24 mouse cellular contexts compared by ENCODE assay signal in genomic region chr8:89028156-89028555, GRCm38 (mm10). TPM values are rescaled to one million over a fixed set of nuclear protein-coding genes. Genes with fewer than 3 reads are reported as not detected.
A peak's percentile ranks its signal among the peaks of the same experiment; 100 is the strongest.
DNase-seq lines count a peak whose midpoint lies in the region; ATAC-seq lines count a peak whose summit lies in the region.
"Had no signal": no experiment of that assay in that cellular context is flagged by ENCODE, and none has a peak within 500 bp of the region (broad histone marks: within the 10 kb centered on the region; RNA-seq: fewer than 3 reads in every experiment).

No protein-coding gene starts in this region.

- no peak overlapping the region for H3K9ac ChIP-seq in limb, embryonic 12.5 days (replicated peaks)
- no peak overlapping the region for H3K9ac ChIP-seq in neural tube, embryonic 15.5 days (replicated peaks)
- H3K9ac ChIP-seq: embryonic facial prominence, embryonic 13.5 days; forebrain, embryonic 12.5 days; heart, embryonic 15.5 days; hindbrain, embryonic 14.5 days had no signal

- 49% methylated on average over 12 of the region's 12 CpGs for WGBS in heart, embryonic 10.5 days
- 63% methylated on average over 12 of the region's 12 CpGs for WGBS in limb, embryonic 12.5 days
- 61% methylated on average over 12 of the region's 12 CpGs for WGBS in limb, embryonic 10.5 days
- WGBS in neural tube, embryonic 15.5 days, result 43% methylated on average over 12 of the region's 12 CpGs

- peaks cover 33% of the 10 kb centered on the region for H3K4me1 ChIP-seq in heart, embryonic 10.5 days
- H3K4me1 ChIP-seq in limb, embryonic 12.5 days (replicated peaks), result peaks cover 55% of the 10 kb centered on the region
- H3K4me1 ChIP-seq in limb, embryonic 10.5 days, result peaks cover 44% of the 10 kb centered on the region
- peaks cover 28% of the 10 kb centered on the region for H3K4me1 ChIP-seq in neural tube, embryonic 15.5 days

- no peak overlapping the region for H3K4me2 ChIP-seq in limb, embryonic 12.5 days
- H3K4me2 ChIP-seq in neural tube, embryonic 15.5 days, result peak overlapping the region; percentile 18; the same call in 1 of the 2 replicates
- H3K4me2 ChIP-seq: embryonic facial prominence, embryonic 13.5 days; forebrain, embryonic 12.5 days; heart, embryonic 11.5 days; heart, embryonic 15.5 days; hindbrain, embryonic 14.5 days had no signal

- H3K27me3 ChIP-seq in heart, embryonic 10.5 days (ENCODE audit: insufficient read depth, poor library complexity, severe bottlenecking), result peaks cover 28% of the 10 kb centered on the region
- peaks cover 40% of the 10 kb centered on the region for H3K27me3 ChIP-seq in limb, embryonic 12.5 days
- H3K27me3 ChIP-seq in limb, embryonic 10.5 days (ENCODE audit: low read depth, poor library complexity, severe bottlenecking), result peaks cover 51% of the 10 kb centered on the region
- H3K27me3 ChIP-seq in neural tube, embryonic 15.5 days (replicated peaks), result 0 out of 2 replicates have a peak, but pooled peaks cover 12% of the 10 kb centered on the region

- H3K9me3 ChIP-seq in heart, embryonic 10.5 days, result no peaks in the 10 kb centered on the region
- H3K9me3 ChIP-seq in limb, embryonic 12.5 days, result no peaks in the 10 kb centered on the region
- no peaks in the 10 kb centered on the region for H3K9me3 ChIP-seq in limb, embryonic 10.5 days (replicated peaks)
- no peaks in the 10 kb centered on the region for H3K9me3 ChIP-seq in neural tube, embryonic 15.5 days (replicated peaks)
- H3K9me3 ChIP-seq: embryonic facial prominence, embryonic 13.5 days; forebrain, embryonic 12.5 days; heart, embryonic 15.5 days; hindbrain, embryonic 10.5 days had no signal

- intact Hi-C loops in heart, postnatal 36 days (cut with DNase I), result no loop called here

- DNase-seq in heart, embryonic 10.5 days (ENCODE audit: low spot score), result no peak
- DNase-seq in heart, postnatal 36 days, result no peak
- DNase-seq in limb, embryonic 10.5 days (ENCODE audit: low spot score), result no peak
- DNase-seq in ES-CJ7 (ENCODE audit: low read depth, low spot score), result peak; percentile 58
- DNase-seq in spleen, postnatal 4 days (ENCODE audit: low spot score in 2 of 2), result no peak
- no peak for DNase-seq in adrenal gland, adult (ENCODE audit: inconsistent age in 2 of 2, low spot score in 1 of 2)
- DNase-seq: adrenal gland, postnatal 14 days; B cell, adult 2 months; cerebellum, adult 11-12 months; cerebellum, adult 9-10 months; cerebellum, postnatal 25 days; gastrocnemius, postnatal 10 days; heart, adult 18-20 months; heart, postnatal 14 days had no signal

- peaks cover 51% of the 10 kb centered on the region for H3K36me3 ChIP-seq in heart, embryonic 10.5 days
- H3K36me3 ChIP-seq in limb, embryonic 12.5 days, result peaks cover 52% of the 10 kb centered on the region
- peaks cover 58% of the 10 kb centered on the region for H3K36me3 ChIP-seq in limb, embryonic 10.5 days
- no peaks in the 10 kb centered on the region for H3K36me3 ChIP-seq in neural tube, embryonic 15.5 days
- H3K36me3 ChIP-seq: embryonic facial prominence, embryonic 13.5 days; heart, embryonic 15.5 days had no signal

- H3K27ac ChIP-seq in heart, embryonic 10.5 days, result 0 out of 2 replicates have a peak overlapping the region, but pooled peaks have one; percentile 10
- 0 out of 2 replicates have a peak overlapping the region, but pooled peaks have one; percentile 56 for H3K27ac ChIP-seq in limb, embryonic 12.5 days
- no peak overlapping the region for H3K27ac ChIP-seq in limb, embryonic 10.5 days
- H3K27ac ChIP-seq in neural tube, embryonic 15.5 days (replicated peaks), result peak overlapping the region; percentile 2; the same call in 1 of the 2 replicates
- H3K27ac ChIP-seq: embryonic facial prominence, embryonic 13.5 days; forebrain, embryonic 12.5 days; heart, embryonic 15.5 days; hindbrain, embryonic 10.5 days; hindbrain, embryonic 14.5 days had no signal

- no peak overlapping the region for H3K4me3 ChIP-seq in heart, embryonic 10.5 days
- no peak overlapping the region for H3K4me3 ChIP-seq in limb, embryonic 12.5 days (replicated peaks)
- H3K4me3 ChIP-seq in limb, embryonic 10.5 days, result no peak overlapping the region
- no peak overlapping the region for H3K4me3 ChIP-seq in neural tube, embryonic 15.5 days (replicated peaks)
- H3K4me3 ChIP-seq: embryonic facial prominence, embryonic 13.5 days; forebrain, embryonic 12.5 days; heart, embryonic 15.5 days; hindbrain, embryonic 10.5 days had no signal

- no peak for ATAC-seq in limb, embryonic 12.5 days (ENCODE audit: insufficient number of reproducible peaks, insufficient read depth, low FRiP score, low TSS enrichment, low read depth)
- ATAC-seq in neural tube, embryonic 15.5 days (ENCODE audit: low FRiP score), result no peak
- ATAC-seq: CD4-positive, CD25-positive, alpha-beta regulatory T cell, adult 4 months; forebrain, embryonic 16.5 days had no signal

RNA-seq across cellular contexts. Expression of gene Sall1, which starts 15.8 kb away (rescaled TPM):
- 5.9 and 6.9 TPM in 2 replicates for polyA plus RNA-seq in heart, embryonic 10.5 days (2016; fragmentation: Nextera tagmentation; extraction: Ambion mirVana)
- 1 to 10 TPM; 1.0 to 1.5 TPM for total RNA-seq in heart, postnatal 36 days (2021)
- 17.9 and 22.3 TPM in 2 replicates for polyA plus RNA-seq in limb, embryonic 12.5 days (2016; fragmentation: Nextera tagmentation; extraction: Ambion mirVana)
- polyA plus RNA-seq in limb, embryonic 10.5 days (2016; fragmentation: Nextera tagmentation; extraction: Ambion mirVana), result 12.8 and 18.3 TPM in 2 replicates
- polyA plus RNA-seq in neural tube, embryonic 15.5 days (2015; fragmentation: Nextera tagmentation; extraction: Ambion mirVana), result 11.6 and 11.7 TPM in 2 replicates
- polyA plus RNA-seq: CD4-positive, CD25-positive, alpha-beta regulatory T cell, adult 4 months had no signal
